Mouse (Mus musculus): ENCODE measurements around the gene Mbnl1.

Gene Mbnl1

DNA sequence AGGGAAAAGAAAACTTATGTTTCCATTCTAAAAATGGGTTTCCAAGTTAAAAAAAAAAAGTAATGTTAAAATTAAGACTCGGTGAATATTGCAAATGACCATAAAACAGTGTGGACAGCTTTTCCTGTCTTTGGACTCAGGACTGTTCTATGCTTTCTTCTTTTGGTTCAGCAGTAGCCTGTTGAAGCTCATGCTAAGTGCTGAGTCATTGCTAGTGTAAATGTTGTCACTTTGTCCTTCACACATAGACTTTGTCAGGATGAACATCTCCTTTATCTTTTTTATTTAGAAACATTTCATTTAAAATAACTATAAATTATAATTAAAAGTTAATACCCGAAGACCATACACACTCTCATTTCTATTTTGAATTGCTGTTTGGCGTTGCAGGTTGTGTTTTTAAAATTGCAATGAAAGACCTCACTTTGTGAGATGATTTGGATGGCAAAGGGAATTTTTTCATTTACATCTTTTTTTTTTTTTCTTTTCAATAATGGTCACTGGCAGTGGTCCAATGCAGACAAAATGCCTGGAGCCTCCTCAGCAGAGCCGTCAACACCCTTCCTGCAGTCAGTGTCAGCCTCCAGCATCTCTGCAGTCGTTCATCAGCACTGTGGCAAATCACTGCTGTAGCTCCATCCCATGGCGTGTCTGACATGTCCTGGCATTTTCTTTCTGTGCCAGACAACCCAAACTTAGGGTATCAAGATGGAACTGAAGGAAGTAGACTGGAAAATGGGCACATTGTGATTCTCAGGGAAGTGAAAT is 96.4 kb downstream of the Mbnl1 start:
- DNase-seq (ENCODE audit: low spot score in 2 of 2) = no peak

DNA sequence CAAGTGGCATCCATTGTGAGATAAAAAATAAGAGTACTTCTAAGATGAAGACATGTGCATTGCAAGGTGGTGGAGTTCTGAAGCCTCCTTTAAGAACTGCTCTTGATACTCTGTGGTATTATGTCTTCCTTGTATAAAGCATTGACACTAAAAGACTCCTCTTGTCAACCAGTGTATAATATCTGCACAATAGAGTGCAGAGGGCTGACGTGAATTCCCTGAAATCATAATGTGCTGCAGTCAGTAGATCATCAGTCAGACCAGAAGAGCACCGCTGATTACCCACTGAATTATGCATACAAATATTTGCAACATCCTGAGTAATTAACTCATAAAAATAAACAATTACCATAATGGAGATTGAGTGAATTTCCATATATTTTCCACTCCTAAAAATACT is 97.2 kb downstream of the Mbnl1 start:
- DNase-seq (ENCODE audit: low spot score in 2 of 2) = no peak

DNA sequence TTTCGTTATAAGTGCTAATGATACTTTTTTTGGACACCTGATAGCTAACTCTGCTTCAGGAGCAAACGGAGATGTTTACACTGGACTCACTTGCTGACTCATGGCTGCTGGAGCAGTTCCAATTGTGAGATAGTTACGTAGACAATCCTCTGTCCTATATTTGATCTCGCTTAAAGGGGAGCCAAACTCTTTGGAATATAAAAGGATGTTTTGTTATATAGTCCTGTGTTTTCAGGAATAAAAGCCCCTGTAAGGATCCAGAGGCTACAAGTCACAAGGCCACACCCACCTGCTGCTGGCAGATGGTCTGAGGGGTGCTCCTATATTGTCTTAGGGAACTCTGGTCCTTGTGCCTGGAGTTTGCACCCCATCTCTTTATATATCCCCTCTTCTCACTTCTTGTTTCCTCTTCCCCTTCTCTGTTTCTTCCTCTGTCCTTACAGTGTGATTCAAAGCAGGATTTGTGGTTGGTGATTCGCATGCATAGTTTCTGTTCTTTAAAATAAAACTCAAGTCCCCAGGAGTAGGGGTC is 97.9 kb downstream of the Mbnl1 start:
- no peak for DNase-seq (ENCODE audit: low spot score in 2 of 2)

DNA sequence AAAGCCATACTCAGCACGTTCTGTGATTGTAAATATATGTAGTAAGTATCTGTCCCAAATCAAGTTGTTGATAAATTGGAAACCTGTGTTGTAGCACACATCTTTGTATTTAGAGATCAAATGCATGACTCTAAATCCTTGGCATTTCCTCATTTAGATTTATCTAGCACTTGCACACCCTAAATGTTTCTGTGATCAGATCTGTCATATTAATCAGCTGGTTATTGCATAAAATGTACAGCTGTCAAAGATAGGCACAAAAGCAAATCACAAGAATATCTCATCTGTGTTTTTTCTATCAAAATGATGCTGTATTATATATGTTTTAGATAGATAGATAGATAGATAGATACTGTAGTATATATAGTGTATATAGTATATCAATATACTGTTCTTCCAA is 98.9 kb downstream of the Mbnl1 start:
- no peak for DNase-seq (ENCODE audit: low spot score in 2 of 2)

DNA sequence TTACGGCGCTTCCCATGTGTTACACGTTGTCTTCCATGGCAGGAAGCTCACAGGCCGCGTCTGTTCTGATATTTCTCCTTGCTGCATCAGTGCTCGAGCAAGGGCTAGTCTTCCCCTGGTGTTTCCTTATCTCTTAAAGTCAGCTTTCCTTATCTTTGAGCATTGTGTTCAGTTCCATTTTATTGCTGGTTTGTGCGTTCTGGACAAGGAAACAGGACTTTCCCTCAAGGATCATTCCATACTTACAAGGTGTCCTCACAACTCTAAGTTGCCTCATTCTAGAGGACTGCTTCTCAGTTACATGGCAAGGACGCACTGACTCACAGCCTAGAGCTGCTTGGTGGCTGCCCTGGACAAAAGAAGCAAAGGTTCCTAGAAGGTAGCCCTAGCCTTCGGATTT is 101.6 kb downstream of the Mbnl1 start:
- DNase-seq (ENCODE audit: low spot score in 2 of 2) = no peak

DNA sequence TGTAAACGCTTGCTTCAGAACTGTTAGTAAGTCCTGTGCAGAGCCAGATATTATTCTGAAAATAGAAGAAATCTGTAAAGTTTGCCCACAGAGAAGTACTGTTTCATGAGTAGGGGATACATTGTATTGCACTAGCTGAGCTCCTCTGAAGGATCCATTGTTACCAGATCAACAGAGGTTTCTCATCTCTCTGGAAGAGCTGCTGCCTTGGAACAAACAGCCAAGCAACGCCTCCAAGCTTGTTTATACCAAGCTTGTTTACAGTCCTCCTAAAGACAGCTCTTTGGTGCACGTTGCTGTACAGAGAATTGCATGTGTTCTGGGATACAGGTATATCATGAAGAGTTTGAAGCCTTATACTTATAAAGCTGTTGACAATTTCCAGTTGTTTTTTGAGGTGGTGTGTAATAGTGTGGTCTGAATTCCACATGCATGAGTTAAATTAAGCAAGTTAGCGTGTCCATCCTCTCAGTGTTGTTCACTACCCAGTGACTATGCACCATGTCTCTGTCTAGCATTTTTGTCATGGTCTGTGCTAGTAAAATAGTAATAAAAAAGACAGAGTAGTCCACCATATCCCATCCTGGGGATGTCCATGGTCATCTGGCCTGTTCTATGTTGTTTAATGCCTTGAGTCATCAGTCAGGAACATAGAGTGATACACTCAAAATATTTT is 102.4 kb downstream of the Mbnl1 start:
- DNase-seq (ENCODE audit: low spot score in 2 of 2) = no peak

DNA sequence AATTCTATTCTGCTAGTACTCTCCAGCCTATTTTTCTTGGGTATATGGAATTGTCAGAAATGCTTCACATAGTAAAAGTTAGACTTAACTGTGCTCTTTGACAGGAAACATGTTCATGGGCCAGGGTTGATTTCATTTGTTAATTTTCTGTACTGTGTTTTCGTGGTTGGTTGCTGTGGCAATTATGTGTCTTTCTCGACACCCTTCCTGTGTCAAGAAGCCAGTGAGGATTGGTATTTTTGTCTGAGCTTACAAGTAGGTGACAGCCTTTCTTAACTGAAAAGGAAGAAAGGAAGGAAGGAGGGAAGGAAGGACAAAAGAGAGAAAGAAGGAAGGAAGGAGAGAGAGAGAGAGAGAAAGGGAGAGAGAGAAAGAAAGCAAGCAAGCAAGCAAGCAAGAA is 103.3 kb downstream of the Mbnl1 start:
- no peak for DNase-seq (ENCODE audit: low spot score in 2 of 2)

DNA sequence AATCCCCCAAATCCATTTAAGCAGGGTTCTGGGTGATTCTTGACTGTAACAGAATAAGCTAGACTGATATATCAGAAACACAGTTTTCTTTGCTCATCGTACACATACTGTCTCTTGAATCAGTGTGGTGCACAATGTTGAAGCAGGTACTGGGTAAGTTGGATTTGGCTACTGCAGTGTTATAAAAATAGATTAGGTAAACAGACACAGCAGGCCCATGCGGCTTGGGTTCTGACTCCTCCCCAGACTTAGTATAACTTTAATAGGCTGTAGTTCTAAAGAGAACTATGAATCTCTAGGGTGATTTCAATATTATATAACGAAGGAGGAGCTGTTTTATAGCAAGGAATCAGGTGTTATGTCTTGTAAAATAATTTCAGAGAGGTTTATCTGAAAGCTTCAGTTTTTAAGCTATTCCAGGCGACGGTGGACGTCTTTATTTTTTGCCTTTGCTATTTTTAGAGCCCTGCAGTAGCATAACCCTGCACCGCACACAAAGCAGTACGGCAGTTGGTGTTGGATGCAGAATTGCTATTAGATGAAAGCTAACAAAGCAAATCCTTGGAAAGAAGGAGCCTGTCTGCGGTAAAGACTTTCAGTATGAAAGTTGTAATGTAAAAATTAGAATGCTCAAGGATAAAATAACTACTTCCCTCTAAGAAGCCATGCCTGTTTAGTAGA is 103.9 kb downstream of the Mbnl1 start:
- no peak for DNase-seq (ENCODE audit: low spot score in 2 of 2)

DNA sequence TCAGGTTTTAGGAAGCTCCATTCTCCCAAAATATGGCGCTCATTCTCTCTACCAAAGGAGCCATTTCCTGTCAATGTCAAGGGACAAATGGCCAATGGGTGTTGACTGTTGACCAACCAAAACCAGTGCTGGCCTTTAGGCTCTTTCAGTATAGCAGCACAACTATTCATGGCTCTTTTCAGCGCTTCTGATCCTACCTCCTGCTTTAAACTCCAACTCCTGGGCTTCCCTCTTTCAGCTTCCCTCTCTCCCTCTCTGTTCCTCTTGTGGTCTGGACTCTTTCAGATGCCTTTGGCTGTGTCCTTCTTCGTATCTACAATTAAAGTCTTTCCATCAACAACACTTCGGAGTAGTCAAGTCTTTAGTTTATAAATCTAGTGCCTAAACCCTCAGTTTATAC is 107.2 kb downstream of the Mbnl1 start:
- no peak for DNase-seq (ENCODE audit: low spot score in 2 of 2)

DNA sequence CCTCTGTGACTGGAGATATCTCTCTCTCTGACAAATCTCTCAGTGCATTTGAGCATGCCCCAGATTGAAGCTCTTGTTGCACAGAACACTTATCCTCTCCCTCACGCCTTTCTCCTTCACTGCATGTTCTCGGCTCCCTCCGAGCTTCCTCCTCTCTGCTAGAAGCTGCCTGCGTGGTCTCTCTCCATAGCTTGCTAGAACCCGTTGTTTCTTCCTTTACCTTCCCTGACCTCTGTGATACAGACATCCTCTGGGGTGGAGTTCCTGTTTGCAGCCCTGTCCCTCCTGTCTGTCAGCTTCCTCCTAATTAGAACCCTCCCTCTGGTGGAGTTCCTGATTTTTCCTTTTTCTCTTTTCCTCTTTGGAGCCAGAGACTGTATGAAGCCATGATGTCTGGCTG is 108.1 kb downstream of the Mbnl1 start:
- no peak for DNase-seq (ENCODE audit: low spot score in 2 of 2)

DNA sequence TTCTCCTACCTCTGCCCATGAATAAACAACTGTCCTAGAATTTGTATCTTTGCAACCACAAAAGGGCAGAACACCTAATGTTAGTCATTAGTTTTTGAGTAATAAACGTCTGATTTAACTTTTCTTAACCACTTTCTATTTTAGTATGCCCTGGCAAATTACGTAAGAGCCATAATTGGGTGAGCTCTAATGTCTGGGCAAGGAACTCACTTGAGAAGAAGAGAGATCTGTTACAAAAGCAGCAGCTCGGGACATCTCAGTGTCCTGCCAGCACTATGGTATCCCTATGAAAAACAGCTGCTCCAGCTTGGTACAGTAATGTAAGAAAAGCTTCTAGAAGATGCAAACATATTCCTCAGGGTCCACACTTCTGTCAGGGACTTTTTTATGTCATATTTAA is 109.5 kb downstream of the Mbnl1 start:
- DNase-seq (ENCODE audit: low spot score in 2 of 2) = no peak

DNA sequence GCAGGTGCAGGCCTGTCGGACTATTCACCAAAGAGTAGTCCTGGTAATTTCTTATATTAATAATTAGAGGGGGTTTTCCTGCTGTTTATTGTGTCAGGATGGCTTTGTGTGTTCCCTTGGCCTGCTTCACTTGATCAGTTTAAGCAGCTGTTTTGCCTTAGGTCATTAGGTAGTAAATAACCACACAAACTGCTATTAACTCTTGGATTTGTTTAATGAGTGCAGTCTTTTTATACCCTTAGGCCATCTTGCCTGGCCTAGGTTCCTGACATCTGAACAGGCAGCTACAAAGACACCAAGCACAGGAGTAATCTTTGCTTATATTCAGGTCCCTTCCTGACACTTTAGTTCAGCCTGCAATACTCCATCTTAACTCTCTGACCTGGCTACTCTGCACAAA is 110.0 kb downstream of the Mbnl1 start:
- DNase-seq (ENCODE audit: low spot score in 2 of 2) = no peak

DNA sequence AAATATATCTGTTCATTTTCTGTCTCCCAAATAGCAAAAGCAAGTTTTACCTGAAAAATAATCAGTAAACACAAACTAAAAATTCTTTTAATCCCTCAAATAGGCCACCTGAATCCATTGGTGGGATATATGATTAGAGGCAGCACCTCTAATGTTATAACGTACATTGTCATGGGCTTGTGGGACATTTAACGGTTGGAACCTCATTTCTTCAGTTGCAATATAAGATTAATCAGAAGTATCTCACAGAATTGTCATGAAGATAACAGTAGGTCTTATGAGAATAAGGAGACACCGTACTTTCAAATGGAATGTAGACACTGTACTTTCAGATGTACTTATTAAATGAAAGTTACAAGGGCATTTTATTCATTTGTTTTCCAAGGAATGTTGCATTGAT is 112.1 kb downstream of the Mbnl1 start:
- DNase-seq (ENCODE audit: low spot score in 2 of 2) = no peak

DNA sequence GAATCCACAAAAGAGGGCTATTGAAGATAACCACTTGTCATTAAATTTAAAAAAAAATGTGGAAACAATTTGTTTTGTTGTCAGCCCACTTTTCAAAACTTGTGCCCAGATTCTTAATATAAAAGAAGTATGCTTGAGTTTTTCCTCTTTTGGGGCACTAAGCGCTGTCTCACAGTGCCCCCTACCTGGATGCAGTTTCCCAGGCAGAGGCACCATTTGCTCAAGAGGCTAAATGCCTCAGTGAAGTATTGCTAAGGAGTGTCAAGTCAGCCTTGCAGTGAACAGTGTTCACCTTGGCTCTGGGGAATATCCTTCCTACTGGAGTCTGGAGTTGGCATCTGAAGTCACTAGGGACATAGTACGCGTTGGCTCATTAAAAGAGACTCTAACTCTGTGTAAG is 113.4 kb downstream of the Mbnl1 start:
- no peak for DNase-seq (ENCODE audit: low spot score in 2 of 2)

DNA sequence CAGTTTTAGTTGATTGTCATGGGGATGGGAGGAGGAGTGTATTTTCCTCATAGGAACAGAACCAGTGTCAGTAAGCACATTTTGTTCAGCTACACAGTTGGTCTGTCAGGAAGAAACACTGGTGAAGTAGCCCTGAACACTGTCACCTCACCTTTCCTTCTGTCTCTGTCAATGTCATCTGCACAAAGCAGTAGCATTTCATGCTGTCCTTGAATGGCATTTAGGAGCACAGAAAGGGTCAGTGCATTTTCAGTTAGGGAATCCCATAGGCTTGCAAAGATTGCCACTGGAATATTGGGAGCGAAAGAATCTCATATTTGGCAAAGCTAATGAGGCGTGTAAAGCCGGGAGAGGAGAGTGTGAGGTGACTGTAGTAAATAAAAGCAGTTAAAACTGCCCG is 114.5 kb downstream of the Mbnl1 start:
- DNase-seq (ENCODE audit: low spot score in 2 of 2) = no peak

DNA sequence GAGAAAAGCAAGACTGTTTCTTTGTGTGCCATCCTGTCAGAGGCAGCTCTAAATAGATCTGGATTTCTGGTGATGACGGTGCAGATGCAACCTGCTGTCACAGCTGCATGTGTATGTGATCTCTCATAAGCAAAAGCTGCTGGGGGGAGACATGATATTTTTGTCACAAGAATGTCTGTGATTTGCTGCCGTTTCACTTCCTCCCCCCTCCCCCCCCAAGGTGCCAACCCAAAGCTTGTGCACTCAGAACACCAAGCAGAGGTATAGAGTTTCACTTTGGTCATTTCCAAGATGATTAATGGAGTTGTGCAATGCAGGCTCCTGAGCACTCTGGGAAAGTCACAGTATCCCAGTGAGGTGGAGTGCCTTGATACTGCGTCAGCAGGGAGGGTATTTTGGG is 116.7 kb downstream of the Mbnl1 start:
- DNase-seq (ENCODE audit: low spot score in 2 of 2) = no peak

DNA sequence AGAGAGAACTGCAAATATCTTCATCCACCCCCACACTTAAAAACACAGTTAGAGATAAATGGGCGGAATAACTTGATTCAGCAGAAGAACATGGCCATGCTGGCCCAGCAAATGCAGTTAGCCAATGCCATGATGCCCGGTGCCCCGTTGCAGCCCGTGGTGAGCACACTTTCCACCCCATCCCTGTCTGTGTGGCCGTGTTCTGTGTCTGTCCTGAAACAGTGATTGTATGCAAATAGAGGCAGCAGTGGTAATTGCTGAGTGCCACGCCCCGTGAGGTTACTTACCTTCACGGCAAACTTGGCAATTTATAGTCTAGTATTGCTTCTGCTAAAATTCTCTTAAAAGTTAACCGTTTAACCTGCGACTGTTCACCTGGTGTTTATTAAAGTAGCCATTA is 123.0 kb downstream of the Mbnl1 start:
- no peak for DNase-seq (ENCODE audit: low spot score in 2 of 2)

DNA sequence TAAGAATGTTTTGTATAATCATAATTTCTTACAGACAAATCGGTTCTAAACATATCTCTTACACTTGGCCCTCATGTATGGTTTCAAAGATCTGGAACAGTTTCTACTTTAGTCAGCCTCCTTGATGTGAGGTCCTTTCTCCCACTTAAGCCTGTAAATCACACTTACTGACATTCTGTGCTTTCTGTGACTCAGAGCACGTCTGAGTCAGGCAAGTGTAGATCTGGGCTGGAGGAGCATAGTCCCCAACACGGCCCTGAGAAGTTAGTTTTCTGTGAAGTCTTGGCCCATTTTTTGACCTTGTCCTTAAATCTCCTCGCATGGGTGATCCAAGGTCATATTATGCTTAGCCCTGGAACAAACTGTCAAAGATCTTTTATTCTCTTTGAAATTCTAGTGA is 124.4 kb downstream of the Mbnl1 start:
- no peak for DNase-seq (ENCODE audit: low spot score in 2 of 2)

DNA sequence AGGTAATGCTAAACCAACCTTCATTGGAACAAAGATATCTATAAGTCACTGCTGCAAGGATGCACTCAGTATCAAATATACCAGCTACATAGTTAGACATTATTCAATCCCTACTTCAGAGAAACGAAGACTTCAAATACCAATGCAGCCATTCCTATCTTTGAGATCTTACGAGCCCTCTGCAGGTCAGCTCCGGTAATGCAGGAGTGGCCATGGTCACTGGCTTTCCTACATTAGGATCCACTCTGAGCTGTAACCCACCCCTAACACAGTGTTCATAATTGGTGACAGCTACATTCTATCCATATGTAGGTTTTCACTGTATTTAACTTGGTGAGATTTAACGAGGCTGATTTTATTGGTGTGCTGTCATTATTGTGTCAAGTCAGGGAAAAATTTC is 129.1 kb downstream of the Mbnl1 start:
- DNase-seq (ENCODE audit: low spot score in 2 of 2) = peak; percentile 50 to 54

DNA sequence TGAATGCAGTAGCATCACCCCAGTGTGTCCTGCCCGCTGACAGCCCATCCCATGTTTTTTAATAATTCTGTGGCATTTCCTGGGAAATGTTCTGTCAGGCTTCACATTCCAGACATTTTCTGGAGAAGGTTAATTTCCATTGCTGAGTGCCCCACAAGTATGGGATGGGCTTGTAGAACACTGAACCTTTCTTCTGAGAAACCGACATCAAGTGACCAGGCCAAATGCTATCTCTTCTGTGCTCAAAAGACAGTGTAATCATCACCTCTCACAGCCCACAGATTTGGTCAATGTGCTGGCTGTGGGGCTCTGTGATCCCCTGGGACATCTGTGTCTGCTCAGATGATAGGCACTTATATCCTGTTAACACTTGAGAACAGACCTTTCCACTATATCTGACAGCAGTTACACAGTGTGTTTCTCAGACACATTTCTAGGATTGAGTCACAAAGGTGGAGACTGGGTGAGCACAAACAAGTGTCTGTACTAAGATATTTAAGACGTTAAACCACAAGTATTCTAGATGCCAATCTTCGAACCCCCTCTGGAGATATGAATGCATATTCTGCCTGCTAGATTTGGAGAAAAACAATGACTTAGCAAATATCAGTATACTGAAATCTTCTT is 130.4 kb downstream of the Mbnl1 start:
- no peak for DNase-seq (ENCODE audit: low spot score in 2 of 2)

DNA sequence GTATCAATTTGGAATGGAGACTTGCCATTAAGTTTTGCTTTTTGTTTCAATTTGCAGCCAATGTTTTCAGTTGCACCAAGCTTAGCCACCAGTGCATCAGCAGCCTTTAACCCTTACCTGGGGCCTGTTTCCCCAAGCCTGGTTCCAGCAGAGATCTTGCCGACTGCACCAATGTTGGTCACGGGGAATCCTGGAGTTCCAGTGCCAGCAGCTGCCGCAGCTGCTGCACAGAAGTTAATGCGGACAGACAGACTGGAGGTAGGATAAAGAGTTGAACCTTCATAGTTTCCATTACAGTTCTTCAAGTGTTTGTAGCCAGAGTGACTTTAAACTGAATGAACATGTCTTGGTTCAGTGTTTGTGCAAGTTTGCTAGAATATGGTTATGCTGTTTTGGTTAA is 131.0 kb downstream of the Mbnl1 start:
- DNase-seq (ENCODE audit: low spot score in 2 of 2) = no peak

DNA sequence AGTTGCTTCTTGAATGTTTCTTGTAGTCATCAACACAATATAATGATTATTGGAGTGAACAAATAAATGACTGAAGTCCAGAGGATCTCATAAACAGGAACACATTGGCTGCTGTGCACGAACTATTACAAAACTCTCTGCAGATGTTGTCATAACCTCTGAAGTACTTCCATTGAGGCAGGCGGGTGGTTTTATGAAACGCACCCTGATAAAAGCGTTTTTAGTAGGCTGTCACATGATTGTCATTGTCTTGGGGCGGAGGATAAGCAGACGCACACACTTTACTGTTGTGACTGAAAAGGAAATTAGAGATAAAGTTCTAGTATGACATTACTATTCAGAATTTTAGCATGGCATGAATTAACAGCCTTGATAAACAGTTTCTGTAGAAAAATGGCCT is 131.6 kb downstream of the Mbnl1 start:
- DNase-seq (ENCODE audit: low spot score in 2 of 2) = no peak

All from right cerebral cortex, postnatal 36 days (tissue).